Mouse (Mus musculus) ES-Bruce4 (cell line): ENCODE measurements around the gene BC049352.

Experiments
- CTCF ChIP-seq: IDR thresholded peaks from one replicate; pipeline ENCODE4 v1.8.1; 2011; ENCODE audit warnings: low read depth, low read length
- EP300 ChIP-seq: IDR thresholded peaks from 2 replicates; pipeline ENCODE4 v1.6.1; 2011; ENCODE audit warnings: low read depth, low read length; ENCODE audit not compliant: insufficient read depth
- POLR2A ChIP-seq: IDR thresholded peaks from one replicate; pipeline ENCODE4 v1.8.1; 2011; ENCODE audit warnings: low read length; ENCODE audit not compliant: insufficient read depth

GRCm38 (mm10) chr9:45185250-45185649 is 3.4 kb downstream of the BC049352 start:
- TF ChIP-seq EP300 (no peak), CTCF (no peak), POLR2A (no peak)
